Mouse (Mus musculus) kidney, postnatal 10 days (tissue): Measurements from ENCODE around the gene Adarb1.

Source experiments
- DNase-seq: peaks from one replicate; pipeline ENCODE4 v3.0.0; 2021; ENCODE audit warnings: mixed read lengths

Gene Adarb1

GRCm38 (mm10) chr10:77258704-77259621, 159.1 kb downstream of the Adarb1 start, which contains the start of gene Pofut2:
TSS of gene Pofut2 (plus strand) at chr10:77259218.
- DNase-seq, result peak; percentile 98

- no peak for DNase-seq
Observed at GRCm38 (mm10) chr10:77258041-77258590, 160.0 kb downstream of the Adarb1 start.

- DNase-seq, result no peak
Observed at GRCm38 (mm10) chr10:77255676-77256075, 162.4 kb downstream of the Adarb1 start.

GRCm38 (mm10) chr10:77255231-77255630, 162.8 kb downstream of the Adarb1 start:
- no peak for DNase-seq

- peak; percentile 89 for DNase-seq
Observed at GRCm38 (mm10) chr10:77252790-77253189, 165.3 kb downstream of the Adarb1 start.

- DNase-seq, result peak; percentile 65
Observed at GRCm38 (mm10) chr10:77251784-77252539, 166.1 kb downstream of the Adarb1 start.

GRCm38 (mm10) chr10:77251223-77251783, 166.8 kb downstream of the Adarb1 start:
- peak; percentile 73 for DNase-seq

- DNase-seq, result no peak
Observed at GRCm38 (mm10) chr10:77247707-77248106, 170.4 kb downstream of the Adarb1 start.

- no peak for DNase-seq
Observed at GRCm38 (mm10) chr10:77247048-77247447, 171.0 kb downstream of the Adarb1 start.

- DNase-seq, result no peak
Observed at GRCm38 (mm10) chr10:77244777-77245176, 173.3 kb downstream of the Adarb1 start.

- DNase-seq, result no peak
Observed at GRCm38 (mm10) chr10:77243572-77244161, 174.4 kb downstream of the Adarb1 start.

GRCm38 (mm10) chr10:77242871-77243270, 175.2 kb downstream of the Adarb1 start:
- peak; percentile 48 for DNase-seq

- DNase-seq, result no peak
Observed at GRCm38 (mm10) chr10:77242396-77242795, 175.7 kb downstream of the Adarb1 start.

- DNase-seq, result peak; percentile 67
Observed at GRCm38 (mm10) chr10:77240764-77241163, 177.3 kb downstream of the Adarb1 start.
